Mouse (Mus musculus) c-Kit-positive CD71-positive TER-119-positive erythroid progenitor cells, embryonic 14.5 days (primary cell): ENCODE results near the gene Olfr57.
A peak's percentile ranks its signal among the peaks of the same experiment; 100 is the strongest.
"Not testable (repeated sequence)": the region's sequence is repeated elsewhere in the genome, so short reads cannot be mapped to it uniquely, and the experiment has no call there.

Experiments used
- DNase-seq: peaks from one replicate; pipeline ENCODE4 v3.0.0-alpha.2; 2013; ENCODE audit warnings: low spot score

Gene Olfr57

DNA sequence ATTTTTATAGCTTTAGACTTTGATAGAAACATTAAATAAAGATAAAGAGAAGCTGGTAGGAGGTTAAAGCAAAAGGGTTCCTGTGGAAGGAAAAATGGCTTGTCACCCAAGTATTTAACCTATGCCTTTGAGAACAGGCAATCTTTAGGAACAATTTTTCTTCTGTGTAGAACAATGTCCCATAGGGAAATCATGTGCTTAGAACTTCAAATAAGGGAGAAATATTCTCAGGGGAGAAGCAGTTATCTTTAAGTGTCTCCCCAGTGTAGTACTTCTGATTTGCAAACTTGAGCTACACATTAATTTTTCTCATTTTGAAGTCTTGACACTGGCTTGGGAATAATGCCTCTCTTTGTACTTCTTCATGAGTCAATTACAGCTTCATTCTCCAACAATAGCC, at the start of gene Olfr57:
Olfr57 (plus strand) TSS at position 301 of the 400 bp plus-strand sequence.
- DNase-seq: no peak

DNA sequence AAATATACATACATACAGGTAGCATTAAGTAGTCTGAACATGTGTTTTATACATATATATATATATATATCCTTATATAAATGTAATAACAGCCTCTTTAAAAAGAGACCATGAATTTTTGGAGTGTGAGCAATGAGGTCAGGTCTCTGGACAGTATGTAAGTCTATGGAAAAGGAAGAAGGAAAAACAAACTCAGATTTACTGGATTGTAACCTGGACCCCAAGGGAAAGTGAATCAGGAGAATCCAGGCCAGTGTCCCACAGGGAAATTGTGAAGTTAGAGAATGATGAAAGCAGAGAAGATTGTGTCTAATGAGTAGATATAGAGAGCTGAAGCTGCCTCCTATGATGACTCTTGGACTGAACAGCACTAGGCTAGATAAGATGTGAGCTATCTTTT, 47.8 kb upstream of the Olfr57 start, which contains the start of gene Olfr1352:
Olfr1352 (plus strand) TSS at position 301 of the 400 bp plus-strand sequence.
- no peak for DNase-seq

DNA sequence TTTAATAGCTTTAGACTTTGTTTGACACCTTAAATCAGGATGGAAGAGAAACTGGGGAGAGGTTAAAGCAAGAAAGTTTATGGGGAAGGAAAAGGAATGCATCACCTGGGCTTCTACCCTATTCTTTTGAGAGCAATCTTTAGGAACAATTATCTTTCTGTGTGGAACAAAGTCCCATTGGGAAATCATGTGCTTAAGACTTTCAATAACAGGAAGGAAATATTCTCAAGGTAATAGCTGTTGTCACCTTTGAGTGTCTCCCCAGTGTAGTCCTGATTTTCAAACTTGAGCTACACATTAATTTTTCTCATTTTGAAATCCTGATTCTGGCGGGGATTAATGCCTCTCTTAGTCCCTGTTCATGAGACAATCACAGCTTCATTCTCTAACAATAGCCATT, 16.4 kb upstream of the Olfr57 start, which contains the start of gene Olfr1351:
Olfr1351 (plus strand) TSS at position 301 of the 400 bp plus-strand sequence.
- DNase-seq: no peak

DNA sequence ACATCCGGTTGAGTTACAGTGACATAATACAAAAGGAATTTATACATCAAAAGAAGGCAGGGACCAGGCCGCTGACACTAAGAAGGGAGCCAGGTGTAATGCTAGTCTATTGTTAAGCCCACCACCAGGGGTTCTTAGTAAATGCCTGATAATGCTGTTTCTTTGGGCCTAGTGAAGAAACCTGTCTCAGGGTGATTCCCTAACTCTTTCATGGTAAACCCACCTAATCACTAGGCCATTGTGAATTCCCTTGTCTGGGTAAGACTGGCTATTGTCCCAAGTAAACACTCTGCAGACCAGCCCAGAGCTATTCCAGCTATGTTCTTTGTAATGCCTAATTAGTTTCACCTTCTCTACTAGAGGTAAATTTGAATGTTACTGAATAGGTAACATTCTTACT, 13.9 kb downstream of the Olfr57 start:
- not testable (repeated sequence) for DNase-seq

DNA sequence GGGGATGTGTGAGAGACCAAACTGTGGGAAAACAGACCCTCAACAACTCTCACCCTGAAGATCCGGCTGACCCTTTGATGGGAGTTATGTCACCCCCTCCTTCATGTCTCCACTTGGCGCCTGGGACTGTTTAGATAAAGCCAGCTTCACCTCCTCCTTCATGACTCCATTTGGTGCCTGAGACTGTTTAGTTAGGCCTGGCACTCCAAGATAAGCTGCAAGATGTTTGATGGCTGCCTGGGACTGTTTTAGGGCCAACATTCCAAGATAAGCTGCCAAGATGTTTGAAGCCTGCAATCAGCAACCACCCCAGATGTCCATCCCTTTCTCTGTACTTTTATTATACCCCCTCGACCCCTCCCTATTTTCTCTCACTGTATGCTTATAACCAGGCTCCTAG, 28.8 kb downstream of the Olfr57 start:
- DNase-seq: peak; percentile 10
